Mouse (Mus musculus) T-cell, adult 2 months (primary cell): Measurements from ENCODE around the gene Hexim2.

Experiments
- DNase-seq: peaks from one replicate; pipeline ENCODE4 v3.0.0; 2022; ENCODE audit warnings: low spot score

Hexim2 gene

DNA sequence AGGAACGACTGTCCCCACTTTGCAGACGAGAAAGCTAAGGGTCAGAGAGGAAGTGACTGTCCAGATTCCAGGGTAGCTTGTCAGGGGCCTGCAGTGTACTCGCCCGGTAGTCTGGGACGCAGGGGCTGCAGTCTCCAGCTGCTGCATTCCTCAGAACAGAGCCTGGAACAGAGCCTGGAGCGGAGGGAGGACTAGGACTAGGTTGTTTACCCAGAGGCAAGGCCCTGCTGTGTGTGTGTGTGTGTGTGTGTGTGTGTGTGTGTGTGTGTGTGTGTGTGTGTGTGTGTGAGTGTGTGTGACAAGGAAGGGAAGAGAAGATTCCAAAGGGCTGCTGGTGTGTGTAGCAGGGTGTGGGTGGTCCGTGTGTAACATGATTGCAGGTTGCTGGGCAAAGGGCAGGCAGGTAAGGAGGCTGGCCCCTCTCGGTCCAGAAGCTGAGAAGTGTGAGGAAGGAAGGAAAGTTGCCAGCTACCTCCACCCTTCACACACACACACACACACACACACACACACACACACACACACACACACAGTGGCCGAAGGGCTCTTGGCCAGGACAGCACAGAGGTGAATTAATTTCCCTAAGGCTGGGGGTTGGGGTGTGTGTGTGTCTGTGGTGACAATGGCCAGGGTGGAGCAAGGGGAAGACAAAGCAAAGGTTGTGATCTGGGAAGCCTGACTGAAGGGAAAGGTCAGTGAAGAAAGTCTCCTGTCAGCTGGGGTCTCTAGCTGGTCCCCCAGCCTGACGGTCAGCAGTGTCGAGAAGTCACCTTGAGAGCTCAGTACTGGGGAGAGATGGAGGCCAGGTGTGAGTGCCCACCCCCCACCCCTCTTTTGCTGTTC is 9.1 kb downstream of the Hexim2 start:
- DNase-seq, result no peak

DNA sequence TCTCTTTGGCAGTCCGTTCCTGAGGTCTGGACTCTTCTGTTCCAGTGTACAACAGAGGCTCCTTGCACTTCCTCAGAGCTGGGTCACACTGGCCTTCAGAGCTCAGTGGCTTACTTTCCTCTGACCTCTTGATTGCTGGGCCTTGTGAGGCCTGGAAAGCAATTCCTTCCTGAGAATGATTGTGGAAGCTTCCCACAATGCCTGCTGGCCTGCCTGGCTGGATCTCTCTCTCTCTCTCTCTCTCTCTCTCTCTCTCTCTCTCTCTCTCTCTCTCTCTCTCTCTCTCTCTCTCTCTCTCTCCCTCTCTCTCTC is 9.7 kb downstream of the Hexim2 start:
- DNase-seq, result no peak

DNA sequence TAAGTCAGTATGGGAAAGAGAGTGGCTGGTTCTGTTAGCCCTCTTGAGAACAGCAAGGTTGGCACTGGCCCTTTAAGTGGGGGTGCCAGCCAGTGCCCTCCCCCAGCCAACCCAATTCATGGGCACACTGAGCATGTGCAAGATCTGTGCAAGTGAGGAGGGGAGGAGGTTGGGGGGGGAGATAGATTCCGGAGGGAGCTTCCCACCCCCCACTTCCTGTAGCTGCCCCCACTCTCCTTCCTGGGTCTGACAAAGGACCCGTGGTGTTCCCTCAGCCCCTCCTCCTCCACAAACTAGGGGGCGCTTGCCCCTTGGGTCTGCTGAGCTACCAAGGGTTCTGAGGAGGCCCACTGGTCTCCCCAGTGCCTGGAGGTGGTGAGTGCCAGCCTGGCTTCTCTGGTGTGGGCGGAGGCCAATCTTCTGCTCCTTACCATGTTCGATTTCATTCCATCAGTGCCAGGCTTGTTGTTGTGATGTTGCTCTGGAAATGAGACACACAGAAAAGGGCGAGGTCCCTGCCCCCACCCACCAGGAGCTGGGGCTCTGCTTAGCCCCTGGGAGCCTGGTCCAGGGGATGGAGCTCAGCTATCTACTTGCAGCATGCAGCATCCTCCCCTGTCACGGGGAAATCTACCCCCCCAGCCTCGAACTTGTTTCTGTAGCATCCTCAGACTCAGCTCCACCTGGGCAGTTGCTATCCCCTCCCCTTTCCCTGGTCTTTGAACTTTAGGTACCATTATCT is 10.4 kb downstream of the Hexim2 start:
- peak; percentile 70 for DNase-seq

DNA sequence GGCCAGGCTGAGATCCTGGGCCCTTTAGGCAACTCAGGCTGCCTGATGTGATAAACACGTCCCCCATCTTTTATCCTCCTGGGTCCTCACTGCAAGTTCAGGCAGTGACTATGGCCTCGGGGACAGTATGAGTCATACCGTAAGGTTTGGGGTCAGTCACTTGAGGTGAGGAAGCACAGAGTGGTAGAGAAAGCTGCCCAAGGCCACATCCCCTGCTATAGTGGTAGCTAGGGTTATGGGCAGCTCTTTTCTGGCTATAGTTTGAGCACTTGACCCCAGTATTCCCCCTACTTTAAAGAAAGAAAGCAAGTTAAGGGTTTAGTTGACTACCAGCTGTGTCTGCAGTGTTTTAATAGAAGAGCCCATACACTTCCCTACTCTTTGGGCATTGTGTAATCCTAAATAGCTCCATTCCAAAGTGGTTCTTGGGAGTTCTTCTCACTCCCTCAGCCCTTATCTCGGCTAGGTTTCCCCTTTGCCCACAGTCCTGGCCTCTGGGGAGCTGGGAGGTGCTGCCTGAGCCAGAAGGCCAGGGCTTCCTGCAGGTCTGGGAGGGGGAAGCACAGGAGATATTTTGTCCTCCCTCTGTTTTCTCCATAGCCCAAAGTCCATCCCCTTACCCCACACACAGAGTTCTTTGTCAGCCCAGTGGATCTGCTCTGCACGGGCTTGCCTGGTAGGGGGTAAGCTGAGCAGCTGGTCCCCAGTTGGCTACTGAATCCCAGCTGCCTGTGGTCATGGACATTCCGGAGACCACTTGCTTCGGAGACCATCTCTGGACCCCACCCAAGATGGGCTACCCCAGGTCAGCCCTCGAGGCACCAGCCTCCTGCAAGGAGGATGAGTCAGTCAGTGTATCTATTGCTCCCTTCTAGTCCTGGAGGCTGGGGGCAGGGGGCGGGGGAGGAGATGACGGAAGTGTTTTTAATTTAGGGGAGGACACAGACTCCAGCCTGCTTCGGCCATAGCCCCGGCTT is 12.4 kb downstream of the Hexim2 start:
- no peak for DNase-seq

DNA sequence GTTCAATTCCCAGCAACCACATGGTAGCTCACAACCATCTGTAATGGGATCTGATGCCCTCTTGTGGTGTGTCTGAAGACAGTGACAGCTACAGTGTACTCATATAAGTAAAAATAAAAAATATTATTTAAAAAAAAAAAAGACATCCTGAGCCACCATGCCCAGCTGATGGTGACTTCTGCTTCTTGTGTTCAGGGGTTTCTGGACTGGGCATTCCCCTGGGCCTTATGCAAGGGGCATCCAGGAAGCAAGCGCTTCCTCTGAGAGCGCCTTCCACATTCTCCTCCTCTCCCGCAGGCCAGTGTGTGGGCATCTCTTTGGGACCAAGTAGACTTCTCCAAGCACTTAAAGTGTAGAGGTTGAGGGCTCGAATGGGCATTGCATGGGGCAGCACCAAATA is 14.2 kb downstream of the Hexim2 start:
- DNase-seq, result no peak

DNA sequence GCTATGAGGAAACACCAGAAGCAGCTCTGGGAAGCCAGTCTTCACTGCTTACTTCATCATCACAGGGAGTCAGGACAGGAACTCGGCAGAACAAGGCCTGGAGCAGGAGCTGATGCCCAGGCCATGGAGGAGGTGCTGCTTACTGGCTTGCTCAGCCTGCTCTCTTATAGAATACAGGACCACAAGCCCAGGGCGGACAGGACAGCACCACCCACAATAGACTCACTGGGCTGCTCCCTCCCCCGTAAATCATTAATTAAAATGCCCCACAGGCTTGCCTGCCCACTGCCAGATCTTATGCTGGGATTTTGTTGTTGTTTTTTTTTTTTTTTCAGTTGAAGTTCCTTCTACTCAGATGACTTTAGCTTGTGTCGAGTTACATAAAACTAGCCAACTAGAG is 15.5 kb downstream of the Hexim2 start:
- DNase-seq, result no peak

DNA sequence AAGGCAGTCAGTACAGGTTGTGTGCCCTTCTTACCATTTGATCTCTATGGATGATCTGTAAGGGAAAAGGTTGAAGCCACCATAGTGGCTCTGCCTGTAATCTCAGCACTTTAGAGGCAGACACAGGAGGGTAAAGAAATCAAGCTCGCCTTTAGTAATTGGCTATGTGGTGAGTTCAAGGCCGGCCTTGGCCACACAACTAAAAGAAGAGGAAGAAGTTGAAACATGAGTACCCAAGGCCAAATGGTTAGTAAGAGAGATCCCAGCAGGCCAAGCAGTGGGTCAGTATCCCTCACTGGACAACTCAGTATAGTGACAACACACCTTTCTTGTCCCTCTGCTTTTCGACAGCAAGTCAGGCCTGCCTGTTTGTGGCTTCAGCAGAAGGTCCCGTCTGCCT is 17.5 kb downstream of the Hexim2 start:
- no peak for DNase-seq

DNA sequence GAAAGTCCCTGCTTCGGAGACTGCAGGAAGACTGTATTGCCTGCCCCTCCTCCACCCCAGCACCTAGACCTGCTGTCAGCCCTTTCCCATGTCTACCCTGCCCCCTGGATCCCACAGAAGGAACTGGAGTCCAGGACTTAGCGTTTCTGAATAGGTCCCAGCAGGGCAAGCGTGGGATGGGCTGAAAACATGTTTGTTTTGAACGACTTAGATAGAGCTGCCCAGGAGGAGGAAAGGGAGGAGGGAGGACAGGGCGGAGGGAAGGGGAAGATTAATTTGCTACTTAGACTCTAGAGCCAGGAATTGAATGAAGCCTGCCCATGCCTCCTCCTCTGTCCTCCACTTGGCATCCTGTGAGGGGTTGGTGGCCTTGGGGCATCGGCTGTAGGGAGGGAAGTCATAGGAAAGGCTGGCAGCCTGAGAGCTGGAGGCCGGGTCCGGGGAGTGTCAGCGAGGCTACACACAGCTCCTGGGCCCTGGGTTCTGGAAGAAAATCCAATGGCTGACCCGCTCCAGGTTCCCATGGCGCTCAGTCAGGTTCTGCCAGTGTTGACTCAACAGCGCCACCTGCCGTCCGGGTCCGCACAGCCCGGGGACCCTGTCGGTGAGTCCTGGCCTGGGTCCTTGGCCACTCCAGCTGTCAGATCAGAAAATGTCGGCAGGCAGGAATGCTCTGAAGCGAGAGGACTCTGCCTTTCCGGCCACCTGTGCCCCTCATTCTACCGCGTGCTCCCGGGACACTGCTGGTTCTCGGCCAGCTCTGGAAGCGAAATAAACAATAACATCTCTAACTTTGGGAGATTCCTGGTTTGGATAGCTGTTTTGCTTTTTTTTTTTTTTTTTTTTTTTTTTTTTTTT is 26.6 kb downstream of the Hexim2 start:
- DNase-seq, result peak; percentile 92

DNA sequence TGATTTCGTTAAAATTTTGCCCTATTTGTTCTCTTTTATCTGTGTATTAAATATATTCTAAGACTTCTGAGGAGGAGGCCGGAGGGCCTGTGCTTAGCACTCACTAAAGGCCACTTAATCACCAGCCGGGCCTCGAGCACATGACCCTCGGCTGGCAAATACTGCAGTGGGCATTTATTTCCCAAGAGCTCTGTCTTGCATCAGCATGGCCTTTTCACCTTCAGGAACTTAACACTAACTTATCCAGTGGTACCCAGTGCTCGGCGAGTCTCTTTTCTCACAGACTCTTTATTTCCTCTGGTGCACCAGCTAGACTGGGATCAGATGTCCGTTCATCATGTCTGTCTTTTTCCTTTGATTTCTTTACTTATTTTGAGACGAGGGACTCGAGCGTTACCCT is 28.5 kb downstream of the Hexim2 start:
- no peak for DNase-seq

DNA sequence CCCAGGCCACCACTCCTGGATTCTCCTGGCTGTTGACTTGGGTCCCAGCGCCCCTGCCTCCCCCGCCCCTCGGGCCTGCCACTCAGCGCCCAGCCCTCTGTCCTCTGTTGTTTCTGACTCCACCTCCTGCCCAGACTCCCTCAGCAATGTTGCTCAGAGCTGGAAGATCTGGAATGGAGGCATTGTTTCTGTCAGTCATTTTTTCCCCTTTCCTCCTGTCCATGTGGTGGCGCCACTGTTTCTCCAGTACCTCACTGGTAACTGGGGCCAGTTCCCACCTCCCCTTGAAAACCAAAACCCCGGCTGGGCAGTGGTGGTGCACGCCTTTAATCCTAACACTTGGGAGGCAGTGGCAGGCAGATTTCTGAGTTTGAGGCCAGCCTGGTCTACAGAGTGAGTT is 29.2 kb downstream of the Hexim2 start:
- DNase-seq, result no peak

DNA sequence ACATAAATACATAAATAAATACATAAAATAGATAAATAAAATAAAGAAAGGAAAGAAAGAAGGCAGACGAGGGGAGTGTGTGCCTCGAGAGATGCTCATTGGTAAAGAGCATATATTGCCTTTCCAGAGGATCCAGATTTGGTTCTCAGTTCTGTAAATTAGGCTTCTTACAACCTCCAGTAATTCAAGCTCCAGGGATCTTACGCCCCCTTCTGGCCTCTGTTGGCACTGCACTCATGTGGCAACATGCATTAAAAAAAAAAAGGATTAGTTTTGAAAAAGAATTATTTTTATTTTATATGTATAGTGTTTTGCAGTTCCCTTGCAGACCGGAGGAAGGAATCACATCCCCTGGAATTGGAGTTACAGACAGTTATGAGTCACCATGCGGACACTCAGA is 29.9 kb downstream of the Hexim2 start:
- DNase-seq, result peak; percentile 60

DNA sequence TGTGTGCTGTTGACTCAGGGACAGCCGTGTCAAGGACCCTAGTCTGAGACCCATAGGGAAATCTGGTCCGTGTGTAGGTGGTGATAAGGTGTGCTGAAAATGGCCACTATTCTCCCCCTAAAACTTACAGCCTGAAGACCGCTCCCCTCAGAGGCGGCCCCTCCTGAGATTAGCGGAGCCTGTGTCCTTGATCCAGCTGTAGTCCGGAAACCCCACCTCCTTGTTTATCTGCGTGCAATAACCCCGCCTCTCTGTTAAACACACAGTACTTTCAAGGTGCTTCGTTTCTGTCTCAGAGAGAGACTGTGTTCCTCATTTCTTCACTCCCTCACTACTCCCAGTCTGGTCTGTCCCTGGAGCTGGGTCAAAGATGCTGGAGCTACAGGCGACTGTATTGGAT is 32.2 kb downstream of the Hexim2 start:
- DNase-seq, result peak; percentile 68

DNA sequence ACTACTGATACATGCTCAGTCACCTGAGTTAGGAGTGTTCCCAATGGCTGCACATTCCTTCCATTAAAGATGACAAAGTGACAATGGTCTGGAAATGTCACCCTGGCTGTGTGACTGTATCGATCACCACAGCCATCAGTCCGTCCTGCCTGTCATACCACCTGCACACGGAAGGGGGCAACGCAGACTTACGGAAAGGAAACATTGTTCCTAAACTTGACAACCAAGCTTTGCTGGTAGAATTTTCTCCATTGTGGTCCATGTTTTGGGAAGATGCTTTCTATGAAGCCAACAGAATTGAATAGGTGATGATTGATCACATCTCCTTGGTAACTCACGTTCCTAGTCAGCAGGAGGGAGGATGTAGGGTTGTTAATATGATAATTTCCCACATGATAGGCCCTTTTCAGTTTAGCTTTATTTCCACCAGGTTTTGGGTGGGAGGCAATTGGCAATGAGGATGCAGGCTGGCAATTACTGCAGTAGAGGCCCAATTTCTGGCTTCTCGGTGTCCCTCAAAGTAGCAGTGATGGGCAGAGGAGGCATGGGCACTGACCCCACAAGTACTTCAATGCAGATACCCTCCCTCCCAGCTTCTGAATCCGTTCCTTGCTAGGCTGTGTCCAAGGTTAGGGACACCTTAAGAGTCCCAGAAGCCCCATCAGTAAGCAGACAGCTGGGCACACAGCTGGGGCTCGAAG is 36.6 kb downstream of the Hexim2 start:
- peak; percentile 78 for DNase-seq

DNA sequence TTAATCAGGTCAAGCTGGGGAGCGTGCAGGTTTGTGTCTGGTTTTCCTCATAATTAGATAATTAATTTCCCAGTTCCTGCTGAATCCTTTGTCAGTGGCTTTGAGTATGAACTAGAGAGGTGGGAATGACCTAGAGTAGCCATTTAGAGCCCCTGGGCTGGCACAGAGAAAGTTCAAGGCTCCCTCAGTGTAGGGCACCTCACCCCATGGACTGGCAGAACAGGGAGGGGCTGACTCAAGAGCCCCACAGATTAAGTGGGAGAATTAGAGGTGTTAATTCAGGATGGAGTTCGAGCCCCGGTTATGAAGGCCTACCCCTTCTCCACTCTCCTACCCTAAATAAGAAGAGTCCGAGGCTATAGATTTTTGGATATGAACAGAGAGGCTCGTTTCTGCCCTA is 37.4 kb downstream of the Hexim2 start:
- DNase-seq, result no peak

DNA sequence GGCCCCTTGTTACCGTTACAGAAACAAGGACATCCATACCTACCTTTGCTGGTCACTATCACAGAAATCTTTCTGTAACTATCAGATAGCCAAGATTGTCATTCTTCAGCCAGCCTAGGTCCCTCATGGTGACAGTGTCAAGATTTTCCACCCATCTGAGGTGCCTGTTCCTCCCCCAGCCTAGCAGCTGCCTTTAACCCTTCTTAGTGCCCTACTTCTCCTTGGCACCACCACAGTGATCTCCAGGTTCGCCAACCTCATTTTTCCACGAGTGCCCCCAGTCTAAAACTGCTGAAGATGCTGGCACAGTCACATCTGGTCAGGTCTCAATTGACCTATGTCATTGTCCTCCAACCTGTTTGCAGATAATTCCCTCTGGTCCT is 37.9 kb downstream of the Hexim2 start:
- no peak for DNase-seq

DNA sequence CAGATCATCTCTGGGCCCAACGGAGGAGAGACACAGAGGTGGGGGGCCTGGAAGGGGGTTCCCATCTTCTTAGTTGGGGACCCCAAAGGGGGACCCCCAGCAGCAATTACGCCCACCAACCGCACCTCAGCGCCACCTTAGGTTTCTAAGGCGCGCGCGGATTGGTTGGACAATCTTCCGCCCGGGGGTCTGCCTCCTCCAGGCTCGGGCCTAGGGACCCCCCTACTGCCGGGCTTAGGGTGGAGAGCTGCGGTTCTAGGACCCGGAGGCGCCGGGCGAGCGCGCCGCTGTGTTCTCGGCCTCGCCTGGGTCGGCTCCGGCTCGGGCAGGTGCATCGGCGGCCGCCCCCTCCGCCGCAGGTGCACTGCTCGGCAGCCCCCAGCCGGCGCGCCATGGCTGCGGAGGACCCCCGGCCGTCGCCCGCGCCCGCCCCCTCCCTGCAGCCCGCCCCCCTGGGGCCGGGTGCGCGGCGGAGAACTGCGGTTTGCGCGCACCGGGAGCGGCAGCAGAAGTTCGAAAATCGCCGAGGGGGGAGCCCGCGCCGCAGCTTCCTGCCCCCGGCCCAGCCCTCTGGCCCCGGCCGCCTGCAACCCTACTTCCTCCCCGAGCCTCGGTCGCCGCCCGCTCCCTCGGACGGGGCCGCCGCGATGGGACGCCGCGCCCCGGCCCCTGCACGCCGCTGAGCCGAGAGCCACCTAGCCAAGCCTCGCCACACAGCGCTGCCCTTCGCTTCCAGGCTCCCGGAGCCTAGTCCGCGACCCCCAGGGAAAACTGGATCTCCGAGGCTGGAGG is 38.5 kb downstream of the Hexim2 start, which contains the start of gene Fmnl1:
Gene Fmnl1, plus strand, starts transcription at position 614 of the 792 bp plus-strand sequence.
- peak; percentile 58 for DNase-seq

DNA sequence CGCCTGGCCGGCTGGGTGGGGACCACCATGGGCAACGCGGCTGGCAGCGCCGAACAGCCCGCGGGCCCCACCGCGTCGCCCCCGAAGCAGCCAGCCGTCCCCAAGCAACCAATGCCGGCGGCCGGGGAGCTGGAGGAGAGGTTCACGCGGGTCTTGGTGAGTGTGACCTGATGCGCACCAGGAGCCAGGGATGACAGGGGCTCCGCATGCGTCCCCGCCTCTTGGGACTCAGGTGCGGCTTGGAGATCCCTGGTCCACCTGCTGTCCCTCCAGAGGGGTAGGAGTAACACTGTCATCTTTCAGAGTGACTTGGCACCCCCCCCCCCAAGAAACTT is 39.0 kb downstream of the Hexim2 start:
- no peak for DNase-seq

DNA sequence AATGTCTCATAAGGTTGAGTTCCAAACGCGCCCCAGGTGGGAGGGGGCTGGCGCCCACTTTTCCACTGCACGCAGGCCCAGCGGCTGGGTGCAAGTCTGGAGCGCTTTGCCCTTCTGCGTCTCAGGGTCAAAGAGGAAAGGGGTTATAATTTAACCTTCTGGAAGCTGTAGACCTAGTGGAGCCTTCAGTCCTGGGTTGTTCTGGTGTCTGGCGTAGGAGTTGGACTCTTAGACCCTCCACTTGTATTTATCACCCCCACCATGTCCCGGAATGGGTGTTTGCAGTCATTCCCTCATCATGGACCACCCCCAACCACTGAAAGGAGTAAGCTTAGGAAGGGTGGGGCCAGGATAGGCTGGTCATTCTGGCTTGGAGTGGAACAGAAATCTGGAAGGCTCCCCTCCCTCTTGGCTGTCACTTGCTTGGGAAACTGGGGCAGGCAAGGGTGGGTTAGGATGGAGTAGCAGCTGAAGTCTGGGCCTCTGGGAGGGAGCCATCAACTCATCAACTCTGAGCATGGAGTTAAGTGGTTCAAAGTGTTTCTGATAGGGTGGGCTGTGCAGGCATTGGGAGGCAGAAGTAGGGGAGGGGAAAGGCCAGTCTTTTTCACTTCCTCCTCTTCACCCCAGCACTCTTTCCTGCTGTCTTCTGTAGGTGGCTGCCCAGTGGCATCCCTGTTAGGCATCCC is 39.6 kb downstream of the Hexim2 start:
- DNase-seq, result no peak

DNA sequence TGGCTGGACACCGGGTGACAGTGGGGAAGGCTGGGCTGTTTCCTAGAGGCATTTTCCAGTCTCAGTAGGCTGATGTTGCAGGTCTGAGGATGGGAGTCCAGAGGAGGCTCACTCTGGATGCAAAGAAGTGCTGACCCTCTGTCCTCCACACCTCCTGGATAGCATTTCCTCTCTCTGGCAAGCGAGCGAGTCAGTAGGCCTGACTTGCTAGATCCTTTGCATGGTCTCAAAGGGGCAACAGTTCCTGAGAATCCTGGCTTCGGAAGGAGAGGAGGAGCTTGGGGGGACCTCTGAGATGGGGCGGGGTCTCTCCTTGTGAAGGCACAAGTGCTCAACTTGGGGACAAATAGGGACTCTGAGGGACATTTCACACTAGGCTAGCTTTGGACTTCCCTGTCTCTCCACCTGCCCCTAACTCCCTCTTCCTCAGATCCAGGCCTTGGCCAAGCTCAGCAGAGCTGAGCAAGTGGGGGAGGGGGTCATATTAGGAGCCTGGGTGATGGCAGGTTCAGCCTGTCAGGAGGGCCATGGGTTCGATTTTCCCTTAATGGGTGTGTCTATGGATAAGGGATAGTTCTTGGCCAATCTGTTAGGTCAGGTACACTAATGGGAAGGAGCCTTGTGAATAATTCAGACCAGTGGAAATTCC is 40.3 kb downstream of the Hexim2 start:
- DNase-seq, result no peak
